Mouse (Mus musculus): ENCODE results near the gene Radil.

DNA sequence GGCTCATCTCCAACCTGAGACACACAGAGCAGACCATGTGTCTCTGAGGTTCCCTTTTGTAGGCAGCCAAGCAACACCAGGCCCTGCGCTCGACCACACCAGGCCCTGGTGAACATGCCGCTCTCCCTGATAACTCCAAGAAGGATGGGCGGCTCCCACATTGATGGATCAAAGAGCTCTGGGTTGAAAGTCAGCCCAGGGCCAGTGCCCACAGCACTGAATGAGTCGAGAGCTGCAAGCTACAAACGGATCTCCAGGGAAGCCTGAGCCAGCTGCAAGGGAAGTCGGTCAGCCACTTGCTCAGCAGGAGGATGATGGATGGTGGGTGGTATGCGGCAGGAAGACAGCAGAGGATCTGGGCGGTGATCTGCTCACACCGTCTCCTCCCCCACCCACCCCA is 93.6 kb downstream of the Radil start:
- TF ChIP-seq CTCF (IDR thresholded peaks at IDR 0.05) (no peak), POLR2A (IDR thresholded peaks at IDR 0.05; ENCODE audit: insufficient read depth, low read depth, low read length) (no peak)
